In genomic region chr6:91097879-91098278, GRCm38 (mm10) we compare ENCODE assay signal across 14 mouse cellular contexts.
"Had no signal": no experiment of that assay in that cellular context is flagged by ENCODE, and none has a peak within 500 bp of the region (broad histone marks: within the 10 kb centered on the region; RNA-seq: fewer than 3 reads in every experiment).

No protein-coding gene starts in this region.

- H3K4me3 ChIP-seq: liver, embryonic 12.5 days; liver, embryonic 15.5 days; midbrain, embryonic 12.5 days; midbrain, embryonic 15.5 days; neural tube, embryonic 12.5 days had no signal

- H3K4me2 ChIP-seq: liver, embryonic 12.5 days; liver, embryonic 15.5 days; lung, embryonic 14.5 days; midbrain, embryonic 12.5 days; midbrain, embryonic 15.5 days; neural tube, embryonic 12.5 days had no signal

- DNase-seq: lung, adult 18-20 months; lung, embryonic 14.5 days; lung, postnatal 10 days; lung, postnatal 4 days; right cerebral cortex, postnatal 14 days; spleen, adult 18-20 months; thymus, adult 18-20 months; thymus, postnatal 14 days; thymus, postnatal 36 days had no signal

- H3K27ac ChIP-seq: liver, embryonic 12.5 days; liver, embryonic 15.5 days; midbrain, embryonic 12.5 days; midbrain, embryonic 15.5 days; neural tube, embryonic 12.5 days had no signal

- H3K4me1 ChIP-seq: midbrain, embryonic 12.5 days; midbrain, embryonic 15.5 days; neural tube, embryonic 12.5 days had no signal

- H3K9ac ChIP-seq: liver, embryonic 12.5 days; liver, embryonic 15.5 days; lung, embryonic 14.5 days; midbrain, embryonic 12.5 days; midbrain, embryonic 15.5 days; neural tube, embryonic 12.5 days had no signal

- H3K27me3 ChIP-seq: liver, embryonic 12.5 days; liver, embryonic 15.5 days; midbrain, embryonic 12.5 days; midbrain, embryonic 15.5 days; neural tube, embryonic 12.5 days had no signal

- ATAC-seq: liver, embryonic 12.5 days; midbrain, embryonic 15.5 days had no signal

- H3K9me3 ChIP-seq: liver, embryonic 12.5 days; liver, embryonic 15.5 days; midbrain, embryonic 12.5 days; midbrain, embryonic 15.5 days; neural tube, embryonic 12.5 days had no signal
